ENCODE assay signal across 8 mouse cellular contexts in the genomic region with DNA sequence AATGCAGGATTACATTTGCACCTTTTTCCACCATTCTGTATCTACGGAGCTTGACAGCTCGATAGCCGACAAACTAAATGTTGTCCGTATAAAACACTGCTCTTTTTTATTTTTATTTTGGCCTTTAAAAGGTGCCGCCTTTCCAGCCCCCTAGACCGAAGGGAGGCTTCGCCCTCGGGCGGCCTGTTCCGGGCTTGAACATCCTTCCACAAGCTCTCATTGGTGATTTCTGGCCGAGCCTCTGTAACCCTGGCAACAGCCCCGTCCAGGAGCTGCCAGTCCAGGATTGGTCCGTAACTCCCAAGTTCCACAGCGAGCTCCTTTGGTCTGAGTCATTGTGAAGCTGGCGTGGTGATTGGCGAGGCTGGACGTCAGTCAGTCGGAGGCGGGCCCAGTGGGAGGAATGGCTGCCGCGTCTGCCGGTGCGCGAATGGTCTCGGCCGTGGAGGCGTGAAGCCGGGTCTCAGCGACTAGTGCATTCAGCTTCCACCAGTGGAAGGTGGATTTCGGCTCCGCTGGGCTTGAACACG. TPM values are rescaled to one million over a fixed set of nuclear protein-coding genes. Genes with fewer than 3 reads are reported as not detected.
DNase-seq lines count a peak whose midpoint lies in the region; ATAC-seq lines count a peak whose summit lies in the region.

A gene (plus strand): TSS at position 51 of the 530 bp plus-strand sequence.

- H3K27me3 ChIP-seq in hindbrain, embryonic 14.5 days (ENCODE audit: control insufficient read depth, insufficient read depth, low read length), result no peaks in the 10 kb centered on the region

- H3K9me3 ChIP-seq in hindbrain, embryonic 14.5 days (ENCODE audit: control insufficient read depth, low read length), result no peaks in the 10 kb centered on the region

- peak within 1 kb of the TSS; percentile 94 for H3K27ac ChIP-seq in hindbrain, embryonic 14.5 days

- WGBS in hindbrain, embryonic 14.5 days, result 1% methylated on average over 32 of the region's 32 CpGs

- H3K9ac ChIP-seq in hindbrain, embryonic 14.5 days, result peak within 1 kb of the TSS; percentile 77

- H3K4me2 ChIP-seq in hindbrain, embryonic 14.5 days (replicated peaks), result peak within 1 kb of the TSS; percentile 60

- peak; percentile 99 for ATAC-seq in hindbrain, embryonic 14.5 days (ENCODE audit: low FRiP score)

- H3K4me1 ChIP-seq in hindbrain, embryonic 14.5 days (replicated peaks; ENCODE audit: control insufficient read depth, insufficient read depth, low read length), result peaks cover 13% of the 10 kb centered on the region; the same call in 1 of the 2 replicates

- H3K36me3 ChIP-seq in hindbrain, embryonic 14.5 days (replicated peaks; ENCODE audit: control insufficient read depth, insufficient read depth), result peaks cover 53% of the 10 kb centered on the region

- peak; percentile 100 for DNase-seq in R1 (ENCODE audit: low read depth, low spot score)
- DNase-seq in cerebellum, postnatal 25 days, result peak; percentile 100
- peak; percentile 100 for DNase-seq in frontal cortex, postnatal 25 days (ENCODE audit: low spot score in 2 of 2)
- peak; percentile 100 for DNase-seq in hindbrain, embryonic 14.5 days (ENCODE audit: low spot score)
- DNase-seq in layer of hippocampus, postnatal 36 days, result peak; percentile 100
- DNase-seq in lung, postnatal 36 days, result peak; percentile 100
- peak; percentile 99 for DNase-seq in retina, postnatal 1 day
- DNase-seq in urinary bladder, adult 18-20 months (ENCODE audit: low spot score in 2 of 2), result peak; percentile 99 to 100

- peak within 1 kb of the TSS; percentile 64 for H3K4me3 ChIP-seq in hindbrain, embryonic 14.5 days (replicated peaks; ENCODE audit: low read length)

RNA-seq across cellular contexts. Expression of the gene that starts here (rescaled TPM):
- 25.7 and 26.7 TPM in 2 replicates for polyA plus RNA-seq in hindbrain, embryonic 14.5 days (2014; fragmentation: Nextera tagmentation; extraction: Ambion mirVana)
- total RNA-seq in layer of hippocampus, postnatal 36 days (2021), result 10 to 100 TPM; 21.6 to 23.0 TPM

Comparison
In these comparisons a context has a peak if more than half of its experiments do, and no peak if none do; other contexts are left out.
1. Peak in every context shown above with its lines: DNase-seq, ATAC-seq, H3K4me3 ChIP-seq and H3K27ac ChIP-seq.